Mouse (Mus musculus) kidney, postnatal 0 days (tissue): ENCODE data around the gene Mapkap1. TPM values are rescaled to one million over a fixed set of nuclear protein-coding genes. Genes with fewer than 3 reads are reported as not detected.

Source experiments
- ATAC-seq: fragments of 200-750 bp; cut with Nextera tagmentation; replicated peaks from 2 replicates; pipeline ENCODE4 v1.8.0; 2017; ENCODE audit warnings: low read depth, moderate number of reproducible peaks, moderate TSS enrichment, moderate library complexity; ENCODE audit not compliant: low FRiP score
- DNase-seq: peaks from one replicate; pipeline ENCODE4 v3.0.0-alpha.2; 2016; ENCODE audit warnings: low spot score
- H3K27ac ChIP-seq: fragments of 300-500 bp; sonication (generic); 2 replicates; pipeline ENCODE4 v1.5.1; 2014; ENCODE audit warnings: mild to moderate bottlenecking
- H3K27me3 ChIP-seq: fragments of 300-500 bp; sonication (generic); 2 replicates; pipeline ENCODE4 v1.6.1; 2014; ENCODE audit warnings: low read length, mixed read lengths; ENCODE audit not compliant: insufficient read depth
- H3K36me3 ChIP-seq: fragments of 300-500 bp; sonication (generic); 2 replicates; pipeline ENCODE4 v1.6.1; 2014; ENCODE audit warnings: low read length, mixed read lengths; ENCODE audit not compliant: insufficient read depth
- H3K4me1 ChIP-seq: fragments of 300-500 bp; sonication (generic); replicated peaks from 2 replicates; pipeline ENCODE4 v1.6.1; 2014; ENCODE audit warnings: antibody characterized with exemption, low read length, mixed read lengths; ENCODE audit not compliant: insufficient read depth
- H3K4me2 ChIP-seq: fragments of 300-500 bp; sonication (generic); 2 replicates; pipeline ENCODE4 v1.6.1; 2014; ENCODE audit warnings: mild to moderate bottlenecking, low read length, moderate library complexity, mixed read lengths
- H3K4me3 ChIP-seq: fragments of 300-500 bp; sonication (generic); replicated peaks from 2 replicates; pipeline ENCODE4 v1.5.1; 2014; ENCODE audit warnings: low read depth, low read length
- H3K9ac ChIP-seq: fragments of 300-500 bp; sonication (generic); 2 replicates; pipeline ENCODE4 v1.6.1; 2014; ENCODE audit warnings: low read depth, low read length
- H3K9me3 ChIP-seq: fragments of 300-500 bp; sonication (generic); replicated peaks from 2 replicates; pipeline ENCODE4 v1.6.1; 2016; ENCODE audit warnings: low read length, inconsistent platforms, mixed read lengths
- CTCF ChIP-seq: IDR thresholded peaks from 2 replicates; pipeline ENCODE4 v1.5.1; 2016; ENCODE audit warnings: antibody characterized with exemption, low read depth, mild to moderate bottlenecking, moderate library complexity
- WGBS: fragments of 180-500 bp; shearing (Covaris S2); extraction: QIAGEN DNeasy Blood & Tissue Kit; methylation state at CpG from one replicate; pipeline ENCODE4 v1.1.7; 2014; 5-methylcytosine and 5-hydroxymethylcytosine counted together
- polyA plus RNA-seq: library from polyadenylated mRNA; unstranded; fragments of >200 nt; fragmentation: Nextera tagmentation; extraction: Ambion mirVana; gene quantifications from 2 replicates; pipeline ENCODE4 v1.2.1, GENCODE M21; 2015

Gene Mapkap1
- polyA plus RNA-seq, 1 experiment from 2014 or later: 92.3 TPM

- no peak overlapping the region for H3K4me2 ChIP-seq
- no peak for ATAC-seq
- H3K9ac ChIP-seq: no peak overlapping the region
- H3K27me3 ChIP-seq: no peaks in the 10 kb centered on the region
- H3K27ac ChIP-seq: no peak overlapping the region
- WGBS: 11% methylated on average over 7 of the region's 7 CpGs
- no peak overlapping the region for H3K4me3 ChIP-seq
- DNase-seq: peak; percentile 74
- TF ChIP-seq CTCF: no peak
- peaks cover 6% of the 10 kb centered on the region; the same call in 1 of the 2 replicates for H3K36me3 ChIP-seq
- H3K4me1 ChIP-seq: peaks cover 6% of the 10 kb centered on the region; the same call in 1 of the 2 replicates
- no peaks in the 10 kb centered on the region for H3K9me3 ChIP-seq
Observed at GRCm38 (mm10) chr2:34600734-34601133, 194.2 kb downstream of the Mapkap1 start.

DNA sequence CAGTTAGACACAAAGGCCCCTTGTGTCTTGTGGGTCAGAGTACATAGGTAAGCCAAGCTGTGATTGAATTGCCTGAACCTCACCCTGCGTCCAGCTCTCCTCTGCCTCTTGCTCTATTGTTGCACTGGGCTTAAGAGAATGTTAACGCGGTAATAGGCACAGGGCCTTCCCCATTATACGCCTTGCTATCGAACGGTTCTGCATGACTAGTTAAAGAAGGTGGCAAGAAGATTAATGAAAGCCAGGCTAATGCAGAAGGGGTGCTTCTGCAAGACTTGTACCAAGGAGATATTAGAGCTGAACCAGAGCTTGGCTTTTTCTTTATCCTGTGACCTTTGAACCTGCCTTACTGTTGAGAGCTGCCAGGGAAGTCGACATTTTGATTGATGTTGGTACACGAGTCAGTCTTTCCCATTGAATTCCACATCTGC lies 195.6 kb downstream of the Mapkap1 start:
- H3K4me2 ChIP-seq: no peak overlapping the region
- no peak overlapping the region for H3K4me3 ChIP-seq
- DNase-seq (no peak), ATAC-seq (no peak)
- TF ChIP-seq CTCF: no peak
- H3K27me3 ChIP-seq: no peaks in the 10 kb centered on the region
- 39% methylated on average over 8 of the region's 8 CpGs for WGBS
- H3K9me3 ChIP-seq: no peaks in the 10 kb centered on the region
- peaks cover 6% of the 10 kb centered on the region; the same call in 1 of the 2 replicates for H3K36me3 ChIP-seq
- H3K9ac ChIP-seq: no peak overlapping the region
- H3K4me1 ChIP-seq: peaks cover 6% of the 10 kb centered on the region; the same call in 1 of the 2 replicates
- H3K27ac ChIP-seq: no peak overlapping the region

DNA sequence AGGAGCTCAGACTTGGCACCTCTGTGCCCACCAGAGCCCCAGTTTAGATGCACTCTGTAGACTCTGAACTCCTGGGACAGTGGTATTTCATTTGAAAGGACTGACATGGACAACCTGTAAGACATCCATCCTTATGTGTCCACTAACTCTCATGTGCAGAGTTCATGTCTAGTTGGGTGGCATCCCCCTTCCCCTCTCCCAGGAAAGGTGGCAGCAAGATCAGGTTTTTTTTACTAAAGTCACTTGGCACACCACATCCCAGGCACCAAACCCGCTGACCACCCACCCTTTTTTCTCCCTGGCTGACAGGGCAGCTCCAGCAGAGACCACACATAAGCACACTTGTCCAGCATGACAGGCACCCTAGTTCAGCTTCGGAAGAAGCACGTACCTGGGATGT lies 196.3 kb downstream of the Mapkap1 start:
- Histone ChIP-seq H3K9me3 (no peaks in the 10 kb centered on the region), H3K9ac (no peak overlapping the region), H3K27ac (no peak overlapping the region), H3K4me1 (peaks cover 6% of the 10 kb centered on the region; the same call in 1 of the 2 replicates), H3K27me3 (no peaks in the 10 kb centered on the region), H3K4me2 (no peak overlapping the region), H3K4me3 (no peak overlapping the region), H3K36me3 (peaks cover 6% of the 10 kb centered on the region; the same call in 1 of the 2 replicates)
- TF ChIP-seq CTCF: no peak
- DNase-seq (no peak), ATAC-seq (no peak)
- WGBS: 89% methylated on average over 3 of the region's 3 CpGs

DNA sequence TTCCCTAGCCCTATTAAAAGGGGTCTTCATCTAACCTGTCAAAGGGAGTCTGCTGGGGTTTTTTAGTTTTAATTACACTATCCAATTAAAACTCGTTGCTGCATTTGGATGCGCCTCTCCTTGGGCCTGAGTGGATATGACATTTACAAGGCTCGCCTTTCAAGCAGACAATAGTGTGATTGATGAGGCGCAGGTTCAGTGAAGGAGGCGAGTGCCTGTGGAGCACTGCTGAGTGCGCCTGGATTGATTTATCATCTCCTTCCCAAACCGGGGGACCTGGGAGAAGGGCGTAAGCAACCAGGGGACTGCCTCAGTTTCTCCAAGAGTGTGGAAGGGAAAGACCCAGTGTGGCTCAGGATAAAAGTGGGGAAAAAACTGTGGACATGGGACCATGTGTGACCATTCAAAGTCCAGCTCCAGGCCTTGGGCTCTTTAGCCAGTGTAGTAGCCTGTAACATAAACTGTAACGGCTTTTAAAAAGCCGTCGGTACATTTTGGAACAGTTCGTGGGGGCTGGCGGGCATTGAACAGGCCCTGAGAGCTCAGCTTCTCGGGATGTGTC lies 197.2 kb downstream of the Mapkap1 start:
- DNase-seq (peak; percentile 24), ATAC-seq (no peak)
- Histone ChIP-seq H3K4me1 (peaks cover 6% of the 10 kb centered on the region; the same call in 1 of the 2 replicates), H3K27ac (no peak overlapping the region), H3K4me3 (no peak overlapping the region), H3K27me3 (no peaks in the 10 kb centered on the region), H3K36me3 (peaks cover 3% of the 10 kb centered on the region; the same call in 1 of the 2 replicates), H3K9me3 (no peaks in the 10 kb centered on the region), H3K4me2 (no peak overlapping the region), H3K9ac (no peak overlapping the region)
- no peak for TF ChIP-seq CTCF
- WGBS: 53% methylated on average over 14 of the region's 14 CpGs

DNA sequence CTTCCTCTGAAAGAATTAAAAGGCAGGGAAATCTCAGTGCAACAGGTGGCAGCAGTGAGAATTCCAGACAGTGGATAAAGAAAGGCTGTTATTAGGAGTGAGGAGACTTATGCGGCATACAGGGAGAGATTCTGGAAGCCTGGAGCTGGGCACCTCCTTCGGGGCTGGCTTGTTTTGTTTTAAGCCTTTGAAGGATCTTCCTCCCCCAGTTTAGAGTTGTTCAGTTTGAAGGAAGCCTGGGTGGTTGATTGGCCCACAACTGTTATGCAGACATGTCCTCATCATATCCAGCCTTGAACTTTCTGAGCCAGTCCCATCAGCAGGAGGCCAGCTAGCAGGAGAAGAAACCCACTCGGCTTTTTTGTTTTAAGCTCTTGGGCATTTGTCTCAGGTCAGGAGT lies 198.5 kb downstream of the Mapkap1 start:
- H3K4me3 ChIP-seq: no peak overlapping the region

DNA sequence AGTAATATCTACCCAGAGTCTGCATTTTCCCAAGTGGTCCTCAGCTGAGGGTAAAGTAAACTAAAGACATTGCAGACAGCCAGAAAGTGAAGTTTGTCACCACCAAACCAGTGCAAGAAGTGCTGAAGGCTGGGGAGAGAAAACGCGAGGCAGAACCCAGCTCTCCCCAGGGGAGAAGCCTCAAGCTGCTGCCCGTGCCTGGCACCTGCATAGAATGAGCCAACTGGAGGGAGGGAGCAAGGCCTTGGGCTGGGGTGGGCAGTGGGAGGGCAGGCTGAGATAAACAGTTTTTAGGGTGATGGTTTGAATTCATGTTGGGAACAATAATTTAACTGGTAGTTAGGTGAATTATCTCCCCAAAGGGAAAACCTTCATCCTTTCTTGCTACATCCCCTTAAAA lies 202.3 kb downstream of the Mapkap1 start:
- no peaks in the 10 kb centered on the region for H3K27me3 ChIP-seq
- no peak overlapping the region for H3K4me3 ChIP-seq
- H3K27ac ChIP-seq: no peak overlapping the region
- 71% methylated on average over 3 of the region's 3 CpGs for WGBS
- H3K36me3 ChIP-seq: no peaks in the 10 kb centered on the region
- DNase-seq (no peak), ATAC-seq (no peak)
- H3K4me2 ChIP-seq: no peak overlapping the region
- TF ChIP-seq CTCF: no peak
- H3K4me1 ChIP-seq: no peaks in the 10 kb centered on the region
- no peaks in the 10 kb centered on the region for H3K9me3 ChIP-seq
- no peak overlapping the region for H3K9ac ChIP-seq

More for the DNA sequence above, 198.5 kb downstream of the Mapkap1 start:
- Histone ChIP-seq H3K27me3 (no peaks in the 10 kb centered on the region), H3K9me3 (no peaks in the 10 kb centered on the region), H3K9ac (no peak overlapping the region), H3K36me3 (no peaks in the 10 kb centered on the region), H3K4me1 (peaks cover 6% of the 10 kb centered on the region; the same call in 1 of the 2 replicates), H3K4me2 (no peak overlapping the region), H3K27ac (no peak overlapping the region)
- ATAC-seq (no peak), DNase-seq (peak; percentile 42)
- WGBS: 32% methylated on average over 3 of the region's 3 CpGs
- TF ChIP-seq CTCF: peak; percentile 40
